ENCODE assay signal across 9 mouse cellular contexts in genomic region chr4:145050518-145051208, GRCm38 (mm10).
DNase-seq lines count a peak whose midpoint lies in the region; ATAC-seq and TF ChIP-seq lines count a peak whose summit lies in the region.
"Had no signal": no experiment of that assay in that cellular context is flagged by ENCODE, and none has a peak within 500 bp of the region (broad histone marks: within the 10 kb centered on the region; RNA-seq: fewer than 3 reads in every experiment).

No protein-coding gene starts in this region.

- 36% methylated on average over 8 of the region's 8 CpGs for WGBS in heart, embryonic 12.5 days
- WGBS in liver, embryonic 16.5 days (ENCODE audit: insufficient replicate concordance): 63% methylated on average over 8 of the region's 8 CpGs
- WGBS in stomach, postnatal 0 days: 34% methylated on average over 8 of the region's 8 CpGs

- ATAC-seq in heart, embryonic 12.5 days (ENCODE audit: insufficient number of reproducible peaks, low FRiP score): peak; percentile 70
- ATAC-seq in liver, embryonic 16.5 days (ENCODE audit: low read depth): peak; percentile 78
- ATAC-seq in stomach, postnatal 0 days (ENCODE audit: low FRiP score, low TSS enrichment): no peak

- TF ChIP-seq EP300 in MEL (IDR thresholded peaks at IDR 0.05; ENCODE audit: low read depth in 1 of 2, low read length in 2 of 2): no peak
- no peak for TF ChIP-seq EP300 in stomach, postnatal 0 days (optimal IDR thresholded peaks at IDR 0.05)

- H3K4me2 ChIP-seq in heart, embryonic 12.5 days: no peak overlapping the region
- H3K4me2 ChIP-seq in liver, embryonic 16.5 days (ENCODE audit: low read depth, low read length): no peak overlapping the region
- no peak overlapping the region for H3K4me2 ChIP-seq in stomach, postnatal 0 days (replicated peaks; ENCODE audit: low read depth)

- DNase-seq in heart, adult 8-10 months (ENCODE audit: low spot score): no peak
- peak; percentile 35 for DNase-seq in MEL (ENCODE audit: low read depth, low spot score)
- DNase-seq in forelimb bud, embryonic 11.5 days (ENCODE audit: low read depth, low spot score): peak; percentile 57
- no peak for DNase-seq in stomach, postnatal 0 days (ENCODE audit: low spot score)
- DNase-seq in urinary bladder, postnatal 25 days (ENCODE audit: low spot score): no peak
- no peak for DNase-seq in adrenal gland, postnatal 25 days

- peak; percentile 31 for TF ChIP-seq RAD21 in MEL (IDR thresholded peaks at IDR 0.05; ENCODE audit: low read depth, low read length)

- no peak overlapping the region for H3K9ac ChIP-seq in heart, embryonic 12.5 days
- H3K9ac ChIP-seq in MEL (ENCODE audit: control insufficient read depth, low read depth, low read length, poor library complexity, severe bottlenecking): no peak overlapping the region
- no peak overlapping the region for H3K9ac ChIP-seq in liver, embryonic 16.5 days (ENCODE audit: low read depth, low read length)
- no peak overlapping the region for H3K9ac ChIP-seq in stomach, postnatal 0 days (ENCODE audit: low read length)

- H3K27ac ChIP-seq in heart, embryonic 12.5 days (ENCODE audit: poor library complexity, severe bottlenecking): peak overlapping the region; percentile 37; the same call in 1 of the 2 replicates
- no peak overlapping the region for H3K27ac ChIP-seq in MEL (ENCODE audit: control insufficient read depth, low read depth, low read length)
- peak overlapping the region; percentile 8; the same call in 1 of the 2 replicates for H3K27ac ChIP-seq in liver, embryonic 16.5 days (ENCODE audit: low read length)
- no peak overlapping the region for H3K27ac ChIP-seq in stomach, postnatal 0 days (replicated peaks)

- no peak overlapping the region for H3K4me3 ChIP-seq in heart, embryonic 12.5 days
- H3K4me3 ChIP-seq in MEL (ENCODE audit: control insufficient read depth in 1 of 2, insufficient read depth in 1 of 2, low read depth in 2 of 2, low read length in 2 of 2): no peak overlapping the region
- no peak overlapping the region for H3K4me3 ChIP-seq in liver, embryonic 16.5 days (ENCODE audit: low read depth, low read length)
- no peak overlapping the region for H3K4me3 ChIP-seq in stomach, postnatal 0 days (ENCODE audit: low read depth, low read length)

- TF ChIP-seq POLR2A in MEL (IDR thresholded peaks at IDR 0.05; ENCODE audit: control insufficient read depth in 1 of 2, insufficient read depth in 1 of 2, low read depth in 1 of 2, low read length in 2 of 2, poor library complexity in 1 of 2): no peak

- H3K36me3 ChIP-seq in heart, embryonic 12.5 days: peaks cover 43% of the 10 kb centered on the region
- H3K36me3 ChIP-seq in MEL (ENCODE audit: control insufficient read depth in 1 of 2, insufficient read depth in 2 of 2, low read length in 2 of 2): peaks cover 0 to 4% of the 10 kb centered on the region in 2 experiments; a peak in 1 of 4 replicates
- H3K36me3 ChIP-seq in liver, embryonic 16.5 days (ENCODE audit: control insufficient read depth, insufficient read depth): peaks cover 10% of the 10 kb centered on the region; the same call in 1 of the 2 replicates
- peaks cover 8% of the 10 kb centered on the region; the same call in 1 of the 2 replicates for H3K36me3 ChIP-seq in stomach, postnatal 0 days (ENCODE audit: control insufficient read depth, insufficient read depth, low read length)

- H3K4me1 ChIP-seq in heart, embryonic 12.5 days (replicated peaks): peaks cover 43% of the 10 kb centered on the region
- no peaks in the 10 kb centered on the region for H3K4me1 ChIP-seq in MEL (ENCODE audit: control insufficient read depth in 1 of 2, insufficient read depth in 2 of 2, low read length in 2 of 2)
- H3K4me1 ChIP-seq in liver, embryonic 16.5 days (ENCODE audit: control insufficient read depth, low read depth, low read length): peaks cover 11% of the 10 kb centered on the region
- H3K4me1 ChIP-seq in stomach, postnatal 0 days (replicated peaks; ENCODE audit: control insufficient read depth, insufficient read depth): no peaks in the 10 kb centered on the region

- peak in 2 of 3 experiments; percentile 3 to 44; a peak in 2 of 6 replicates for TF ChIP-seq CTCF in MEL (IDR thresholded peaks at IDR 0.05 in 2 of 3, conservative IDR thresholded peaks at IDR 0.05 in 1 of 3; ENCODE audit: control insufficient read depth in 1 of 3, insufficient read depth in 1 of 3, low read depth in 2 of 3, low read length in 3 of 3, poor library complexity in 1 of 3, severe bottlenecking in 1 of 3)
- peak; percentile 66 for TF ChIP-seq CTCF in stomach, postnatal 0 days (IDR thresholded peaks at IDR 0.05; ENCODE audit: low read depth)

- H3K27me3 ChIP-seq in heart, embryonic 12.5 days (replicated peaks): no peaks in the 10 kb centered on the region
- no peaks in the 10 kb centered on the region for H3K27me3 ChIP-seq in MEL (ENCODE audit: control insufficient read depth in 1 of 2, insufficient read depth in 2 of 2, low read length in 2 of 2)
- H3K27me3 ChIP-seq in liver, embryonic 16.5 days (ENCODE audit: control insufficient read depth, insufficient read depth, low read depth, low read length): no peaks in the 10 kb centered on the region
- no peaks in the 10 kb centered on the region for H3K27me3 ChIP-seq in stomach, postnatal 0 days (ENCODE audit: control insufficient read depth, insufficient read depth, low read length)

- H3K79me2 ChIP-seq in MEL (ENCODE audit: control insufficient read depth, insufficient read depth, low read length, poor library complexity): no peaks in the 10 kb centered on the region

- H3K9me3 ChIP-seq in heart, embryonic 12.5 days (replicated peaks): no peaks in the 10 kb centered on the region
- H3K9me3 ChIP-seq in MEL (replicated peaks; ENCODE audit: insufficient read depth, low read length): no peaks in the 10 kb centered on the region
- H3K9me3 ChIP-seq in liver, embryonic 16.5 days (replicated peaks; ENCODE audit: control insufficient read depth, low read length): no peaks in the 10 kb centered on the region
- no peaks in the 10 kb centered on the region for H3K9me3 ChIP-seq in stomach, postnatal 0 days (ENCODE audit: control insufficient read depth, low read length)
- H3K9me3 ChIP-seq: G1E had no signal

TF ChIP-seq in MEL, 35 proteins besides CTCF, POLR2A, EP300 and RAD21:
- TF ChIP-seq RCOR1 (IDR thresholded peaks at IDR 0.05; ENCODE audit: low read depth, low read length) (no peak), BHLHE40 (IDR thresholded peaks at IDR 0.05; ENCODE audit: borderline replicate concordance, low read depth, low read length) (no peak), ZC3H11A (IDR thresholded peaks at IDR 0.05; ENCODE audit: low read depth, low read length) (peak; percentile 32; the same call in 1 of the 2 replicates), ETS1 (IDR thresholded peaks at IDR 0.05; ENCODE audit: low read depth, low read length) (no peak), CHD1 (IDR thresholded peaks at IDR 0.05; ENCODE audit: low read depth, low read length) (no peak), USF1 (IDR thresholded peaks at IDR 0.05; ENCODE audit: low read depth, low read length) (no peak), SMC3 (IDR thresholded peaks at IDR 0.05; ENCODE audit: low read depth, low read length) (peak; percentile 47), NRF1 (IDR thresholded peaks at IDR 0.05; ENCODE audit: insufficient read depth, low read depth, low read length, poor library complexity, severe bottlenecking) (no peak), ELF1 (IDR thresholded peaks at IDR 0.05; ENCODE audit: low read depth, low read length) (no peak), GATA1 (IDR thresholded peaks at IDR 0.05; ENCODE audit: low read depth, low read length) (0 out of 2 replicates have a peak, but pooled peaks have one; percentile 22), GABPA (IDR thresholded peaks at IDR 0.05; ENCODE audit: low read depth, low read length) (no peak), CHD2 (IDR thresholded peaks at IDR 0.05; ENCODE audit: low read length) (no peak), HCFC1 (IDR thresholded peaks at IDR 0.05; ENCODE audit: low read depth, low read length) (no peak), MAX (IDR thresholded peaks at IDR 0.05; ENCODE audit: low read length) (no peak), KAT2A (conservative IDR thresholded peaks at IDR 0.05; ENCODE audit: low read depth, low read length) (no peak), TAL1 (IDR thresholded peaks at IDR 0.05; ENCODE audit: low read length) (no peak), ZNF384 (IDR thresholded peaks at IDR 0.05; ENCODE audit: low read depth, low read length) (no peak)

Comparison
In these comparisons a context has a peak if more than half of its experiments do, and no peak if none do; other contexts are left out.
1. H3K27ac ChIP-seq: peak in heart, embryonic 12.5 days (single experiment) and liver, embryonic 16.5 days (single experiment); none in MEL (single experiment) and stomach, postnatal 0 days (single experiment).
2. DNase-seq: peak in MEL (single experiment) and forelimb bud, embryonic 11.5 days (single experiment); none in heart, adult 8-10 months (single experiment), stomach, postnatal 0 days (single experiment), urinary bladder, postnatal 25 days (single experiment) and adrenal gland, postnatal 25 days (single experiment).